Mouse (Mus musculus) kidney, embryonic 16.5 days (tissue): Measurements from ENCODE around the gene C1qtnf4. TPM values are rescaled to one million over a fixed set of nuclear protein-coding genes. Genes with fewer than 3 reads are reported as not detected.
A peak's percentile ranks its signal among the peaks of the same experiment; 100 is the strongest.

ENCODE experiments used
- ATAC-seq: fragments of 200-750 bp; cut with Nextera tagmentation; 2 replicates; pipeline ENCODE4 v1.8.0; 2017; ENCODE audit warnings: moderate TSS enrichment; ENCODE audit not compliant: low FRiP score, low TSS enrichment
- H3K27ac ChIP-seq: fragments of 300-500 bp; sonication (generic); 2 replicates; pipeline ENCODE4 v1.5.1; 2014; ENCODE audit warnings: low read length
- H3K27me3 ChIP-seq: fragments of 300-500 bp; sonication (generic); 2 replicates; pipeline ENCODE4 v1.6.1; 2014; ENCODE audit warnings: low read length, control low read depth, mixed read lengths; ENCODE audit not compliant: insufficient read depth
- H3K36me3 ChIP-seq: fragments of 300-500 bp; sonication (generic); 2 replicates; pipeline ENCODE4 v1.6.1; 2014; ENCODE audit warnings: low read length, control low read depth, mixed read lengths; ENCODE audit not compliant: insufficient read depth
- H3K4me1 ChIP-seq: fragments of 300-500 bp; sonication (generic); 2 replicates; pipeline ENCODE4 v1.6.1; 2014; ENCODE audit warnings: low read length, control low read depth, mixed read lengths; ENCODE audit not compliant: insufficient read depth
- H3K4me2 ChIP-seq: fragments of 300-500 bp; sonication (generic); replicated peaks from 2 replicates; pipeline ENCODE4 v1.6.1; 2014; ENCODE audit warnings: low read depth, low read length
- H3K4me3 ChIP-seq: fragments of 300-500 bp; sonication (generic); 2 replicates; pipeline ENCODE4 v1.5.1; 2014; ENCODE audit warnings: mild to moderate bottlenecking, low read length
- H3K9ac ChIP-seq: fragments of 300-500 bp; sonication (generic); replicated peaks from 2 replicates; pipeline ENCODE4 v1.6.1; 2014; ENCODE audit warnings: low read length
- H3K9me3 ChIP-seq: fragments of 300-500 bp; sonication (generic); 2 replicates; pipeline ENCODE4 v1.6.1; 2016; ENCODE audit warnings: low read length, control low read depth
- WGBS: fragments of 180-500 bp; shearing (Covaris S2); extraction: QIAGEN DNeasy Blood & Tissue Kit; methylation state at CpG from one replicate; pipeline ENCODE4 v1.1.7; 2014; 5-methylcytosine and 5-hydroxymethylcytosine counted together
- polyA plus RNA-seq: library from polyadenylated mRNA; unstranded; fragments of >200 nt; fragmentation: Nextera tagmentation; extraction: Ambion mirVana; gene quantifications from 2 replicates; pipeline ENCODE4 v1.2.1, GENCODE M21; 2015

C1qtnf4 gene
- polyA plus RNA-seq, 1 experiment from 2014 or later = 7.0 TPM

- H3K4me3 ChIP-seq = peak overlapping the region; percentile 74
- no peaks in the 10 kb centered on the region for H3K9me3 ChIP-seq
- 10% methylated on average over 16 of the region's 16 CpGs for WGBS
- H3K4me2 ChIP-seq = peak overlapping the region; percentile 90
- no peaks in the 10 kb centered on the region for H3K27me3 ChIP-seq
- peaks cover 5% of the 10 kb centered on the region for H3K36me3 ChIP-seq
- peak overlapping the region; percentile 97 for H3K27ac ChIP-seq
- H3K4me1 ChIP-seq = peaks cover 24% of the 10 kb centered on the region
- peak; percentile 73 for ATAC-seq
- H3K9ac ChIP-seq = peak overlapping the region; percentile 99
Observed at GRCm38 (mm10) chr2:90917999-90918698, 32.5 kb downstream of the C1qtnf4 start.

GRCm38 (mm10) chr2:90921178-90921577 is 35.5 kb downstream of the C1qtnf4 start:
- Histone ChIP-seq H3K4me2 (no peak overlapping the region), H3K9ac (no peak overlapping the region), H3K27ac (no peak overlapping the region), H3K9me3 (no peaks in the 10 kb centered on the region), H3K36me3 (no peaks in the 10 kb centered on the region), H3K4me1 (peaks cover 14% of the 10 kb centered on the region), H3K4me3 (no peak overlapping the region), H3K27me3 (no peaks in the 10 kb centered on the region)
- WGBS = 95% methylated on average over 1 of the region's 1 CpGs
- no peak for ATAC-seq

- Histone ChIP-seq H3K36me3 (no peaks in the 10 kb centered on the region), H3K4me3 (no peak overlapping the region), H3K27ac (no peak overlapping the region), H3K9me3 (no peaks in the 10 kb centered on the region), H3K4me2 (no peak overlapping the region), H3K4me1 (peaks cover 6% of the 10 kb centered on the region; the same call in 1 of the 2 replicates), H3K27me3 (no peaks in the 10 kb centered on the region), H3K9ac (no peak overlapping the region)
- ATAC-seq = no peak
- WGBS = 88% methylated on average over 2 of the region's 2 CpGs
Observed at GRCm38 (mm10) chr2:90922636-90923035, 37.0 kb downstream of the C1qtnf4 start.

- Histone ChIP-seq H3K4me3 (no peak overlapping the region), H3K4me1 (no peaks in the 10 kb centered on the region), H3K4me2 (no peak overlapping the region), H3K27me3 (no peaks in the 10 kb centered on the region), H3K9ac (no peak overlapping the region), H3K9me3 (no peaks in the 10 kb centered on the region), H3K27ac (no peak overlapping the region), H3K36me3 (no peaks in the 10 kb centered on the region)
- no peak for ATAC-seq
- 88% methylated on average over 13 of the region's 13 CpGs for WGBS
Observed at GRCm38 (mm10) chr2:90928566-90928965, 42.9 kb downstream of the C1qtnf4 start.

GRCm38 (mm10) chr2:90931829-90932228 is 46.2 kb downstream of the C1qtnf4 start:
- 42% methylated on average over 8 of the region's 8 CpGs for WGBS
- no peak overlapping the region for H3K9ac ChIP-seq
- H3K27me3 ChIP-seq = no peaks in the 10 kb centered on the region
- H3K4me1 ChIP-seq = no peaks in the 10 kb centered on the region
- no peak for ATAC-seq
- H3K9me3 ChIP-seq = no peaks in the 10 kb centered on the region
- H3K27ac ChIP-seq = no peak overlapping the region
- H3K4me2 ChIP-seq = no peak overlapping the region
- no peaks in the 10 kb centered on the region for H3K36me3 ChIP-seq
- H3K4me3 ChIP-seq = no peak overlapping the region

GRCm38 (mm10) chr2:90932273-90932672 is 46.6 kb downstream of the C1qtnf4 start:
- ATAC-seq = no peak
- H3K9me3 ChIP-seq = no peaks in the 10 kb centered on the region
- H3K4me2 ChIP-seq = no peak overlapping the region
- H3K27me3 ChIP-seq = no peaks in the 10 kb centered on the region
- H3K4me1 ChIP-seq = no peaks in the 10 kb centered on the region
- 61% methylated on average over 2 of the region's 2 CpGs for WGBS
- H3K27ac ChIP-seq = no peak overlapping the region
- H3K9ac ChIP-seq = no peak overlapping the region
- H3K4me3 ChIP-seq = no peak overlapping the region
- H3K36me3 ChIP-seq = no peaks in the 10 kb centered on the region

DNA sequence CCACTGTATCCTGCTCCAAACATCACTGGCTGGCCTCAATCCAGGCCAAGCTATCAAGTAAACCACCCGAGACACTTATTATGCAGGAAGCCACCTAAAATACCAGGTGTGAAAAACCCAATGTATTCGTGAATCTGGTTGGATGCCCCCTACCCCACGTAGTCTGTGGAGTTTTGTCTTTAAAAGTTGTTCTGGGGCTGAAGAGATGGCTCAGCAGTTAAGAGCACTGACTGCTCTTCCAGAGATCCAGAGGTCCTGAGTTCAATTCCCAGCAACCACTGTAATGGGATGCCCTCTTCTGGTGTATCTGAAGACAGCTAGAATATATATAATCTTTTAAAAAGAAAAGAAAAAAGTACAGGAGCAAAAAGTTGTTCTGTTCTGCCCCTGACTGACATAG is 52.7 kb downstream of the C1qtnf4 start:
- H3K4me3 ChIP-seq = no peak overlapping the region
- peaks cover 23% of the 10 kb centered on the region for H3K4me1 ChIP-seq
- no peak overlapping the region for H3K4me2 ChIP-seq
- H3K27me3 ChIP-seq = no peaks in the 10 kb centered on the region
- H3K9ac ChIP-seq = no peak overlapping the region
- H3K36me3 ChIP-seq = no peaks in the 10 kb centered on the region
- no peak overlapping the region for H3K27ac ChIP-seq
- no peak for ATAC-seq
- WGBS = 73% methylated on average over 3 of the region's 3 CpGs
- H3K9me3 ChIP-seq = no peaks in the 10 kb centered on the region

DNA sequence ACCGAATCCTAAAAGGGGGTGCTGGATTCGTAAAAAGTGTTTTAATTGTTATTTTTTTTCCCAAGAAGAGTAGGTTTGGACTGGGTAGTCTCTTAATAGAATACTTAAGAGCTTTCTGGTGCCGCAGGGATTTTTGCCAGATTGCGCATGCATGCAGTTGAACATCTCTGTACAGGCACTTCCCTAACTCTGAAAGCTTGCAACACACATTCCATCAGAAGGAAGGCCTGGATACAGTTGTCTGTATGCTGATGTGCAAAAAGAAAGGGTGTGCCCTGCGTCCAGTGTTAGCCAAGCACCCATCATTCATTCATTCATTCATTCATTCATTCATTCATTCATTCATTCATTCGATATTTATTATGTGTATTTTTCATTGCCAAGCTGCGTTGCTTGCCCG is 54.1 kb downstream of the C1qtnf4 start:
- Histone ChIP-seq H3K9me3 (no peaks in the 10 kb centered on the region), H3K36me3 (no peaks in the 10 kb centered on the region), H3K4me3 (peak overlapping the region; percentile 98), H3K27me3 (no peaks in the 10 kb centered on the region), H3K9ac (peak overlapping the region; percentile 94), H3K4me2 (peak overlapping the region; percentile 80), H3K27ac (peak overlapping the region; percentile 96), H3K4me1 (peaks cover 29% of the 10 kb centered on the region)
- WGBS = 43% methylated on average over 8 of the region's 8 CpGs
- peak; percentile 49 for ATAC-seq

Other genes starting within 250 kb of the C1qtnf4 start
- gene Nup160, start 208.6 kb upstream of the C1qtnf4 start, polyA plus RNA-seq = 45.6 and 49.6 TPM in 2 replicates
- gene Fnbp4, start 140.5 kb upstream of the C1qtnf4 start, polyA plus RNA-seq = 82.2 and 120 TPM in 2 replicates
- 0.66 and 0.71 TPM in 2 replicates for gene Agbl2, start 103.1 kb upstream of the C1qtnf4 start, polyA plus RNA-seq
- gene Mtch2, start 38.7 kb upstream of the C1qtnf4 start, polyA plus RNA-seq = 240 and 244 TPM in 2 replicates
- gene Kbtbd4, start 18.9 kb downstream of the C1qtnf4 start, polyA plus RNA-seq = 46.8 and 50.2 TPM in 2 replicates
- 246 and 251 TPM in 2 replicates for gene Ndufs3, start 19.0 kb downstream of the C1qtnf4 start, polyA plus RNA-seq
- gene Celf1, start 54.5 kb downstream of the C1qtnf4 start, polyA plus RNA-seq = 107 and 109 TPM in 2 replicates
- 2.4 and 3.0 TPM in 2 replicates for gene Rapsn, start 149.8 kb downstream of the C1qtnf4 start, polyA plus RNA-seq
- gene Psmc3, start 168.1 kb downstream of the C1qtnf4 start, polyA plus RNA-seq = 357 and 361 TPM in 2 replicates
- 44.6 and 57.9 TPM in 2 replicates for gene Slc39a13, start 184.6 kb downstream of the C1qtnf4 start, polyA plus RNA-seq
- gene Spi1, start 196.5 kb downstream of the C1qtnf4 start, polyA plus RNA-seq = 3.3 and 4.2 TPM in 2 replicates
- gene Mybpc3, start 232.3 kb downstream of the C1qtnf4 start, polyA plus RNA-seq = 0.30 and 0.44 TPM in 2 replicates